Mouse (Mus musculus) heart, adult 2 months (tissue): Measurements from ENCODE around the gene Cblb. TPM values are rescaled to one million over a fixed set of nuclear protein-coding genes. Genes with fewer than 3 reads are reported as not detected.

Experiments used
- DNase-seq, 2 experiments: peaks; one replicate each; pipeline ENCODE4 v3.0.0; 2021
- H3K27ac ChIP-seq: fragments of 200-600 bp; 2 replicates; pipeline ENCODE4 v1.8.1; 2022
- H3K27me3 ChIP-seq: fragments of 200-500 bp; 2 replicates; pipeline ENCODE4 v1.6.1; 2012; ENCODE audit warnings: mild to moderate bottlenecking, low read length, inconsistent platforms, mixed read lengths; ENCODE audit not compliant: control insufficient read depth, insufficient read depth
- H3K36me3 ChIP-seq: fragments of 200-500 bp; 2 replicates; pipeline ENCODE4 v1.6.1; 2012; ENCODE audit warnings: low read length, inconsistent platforms; ENCODE audit not compliant: control insufficient read depth, insufficient read depth
- H3K4me1 ChIP-seq: fragments of 200-500 bp; 2 replicates; pipeline ENCODE4 v1.6.1; 2011; ENCODE audit warnings: low read length; ENCODE audit not compliant: control insufficient read depth, insufficient read depth
- H3K4me3 ChIP-seq: fragments of 200-600 bp; 2 replicates; pipeline ENCODE4 v1.8.1; 2022
- H3K79me2 ChIP-seq: fragments of 200-500 bp; replicated peaks from 2 replicates; pipeline ENCODE4 v1.6.1; 2012; ENCODE audit warnings: mild to moderate bottlenecking, inconsistent platforms, low read length, moderate library complexity, mixed read lengths; ENCODE audit not compliant: control insufficient read depth, insufficient read depth
- H3K9ac ChIP-seq: fragments of 200-500 bp; 2 replicates; pipeline ENCODE4 v1.6.1; 2012; ENCODE audit warnings: low read depth, mild to moderate bottlenecking, control low read depth, inconsistent platforms, low read length, mixed read lengths
- CTCF ChIP-seq: fragments of 200-600 bp; IDR thresholded peaks from 2 replicates; pipeline ENCODE4 v1.8.1; 2022; ENCODE audit warnings: antibody characterized with exemption, mild to moderate bottlenecking, moderate library complexity
- EP300 ChIP-seq: fragments of 200-500 bp; IDR thresholded peaks from 2 replicates; pipeline ENCODE4 v1.6.1; 2011; ENCODE audit warnings: low read depth, low read length, control low read depth; ENCODE audit not compliant: insufficient read depth
- POLR2A ChIP-seq: fragments of 200-500 bp; IDR thresholded peaks from 2 replicates; pipeline ENCODE4 v1.6.1; 2011; ENCODE audit warnings: mild to moderate bottlenecking, low read depth, low read length, control low read depth; ENCODE audit not compliant: insufficient read depth
- WGBS: fragments of 180-500 bp; shearing (Covaris S2); methylation state at CpG from one replicate; pipeline ENCODE4 v1.1.7; 2018; 5-methylcytosine and 5-hydroxymethylcytosine counted together
- intact Hi-C: fragments of 180-260 bp; cut with DNase I; formaldehyde crosslinking; loops from one replicate; pipeline ENCODE4 v1.15.1; 2025
- polyA plus RNA-seq: library from polyadenylated mRNA; depleted of rRNA; stranded (reverse); fragments of >200 nt; gene quantifications from 2 replicates; pipeline ENCODE4 v1.2.3, GENCODE M21; 2012
- total RNA-seq, 2 experiments: library from RNA; stranded (reverse); gene quantifications; 2 replicates each; pipeline ENCODE4 v1.2.3; 2021

Gene Cblb
- total and polyA plus RNA-seq, 3 experiments = 7.5 to 14.0 (median 13.6) TPM

DNA sequence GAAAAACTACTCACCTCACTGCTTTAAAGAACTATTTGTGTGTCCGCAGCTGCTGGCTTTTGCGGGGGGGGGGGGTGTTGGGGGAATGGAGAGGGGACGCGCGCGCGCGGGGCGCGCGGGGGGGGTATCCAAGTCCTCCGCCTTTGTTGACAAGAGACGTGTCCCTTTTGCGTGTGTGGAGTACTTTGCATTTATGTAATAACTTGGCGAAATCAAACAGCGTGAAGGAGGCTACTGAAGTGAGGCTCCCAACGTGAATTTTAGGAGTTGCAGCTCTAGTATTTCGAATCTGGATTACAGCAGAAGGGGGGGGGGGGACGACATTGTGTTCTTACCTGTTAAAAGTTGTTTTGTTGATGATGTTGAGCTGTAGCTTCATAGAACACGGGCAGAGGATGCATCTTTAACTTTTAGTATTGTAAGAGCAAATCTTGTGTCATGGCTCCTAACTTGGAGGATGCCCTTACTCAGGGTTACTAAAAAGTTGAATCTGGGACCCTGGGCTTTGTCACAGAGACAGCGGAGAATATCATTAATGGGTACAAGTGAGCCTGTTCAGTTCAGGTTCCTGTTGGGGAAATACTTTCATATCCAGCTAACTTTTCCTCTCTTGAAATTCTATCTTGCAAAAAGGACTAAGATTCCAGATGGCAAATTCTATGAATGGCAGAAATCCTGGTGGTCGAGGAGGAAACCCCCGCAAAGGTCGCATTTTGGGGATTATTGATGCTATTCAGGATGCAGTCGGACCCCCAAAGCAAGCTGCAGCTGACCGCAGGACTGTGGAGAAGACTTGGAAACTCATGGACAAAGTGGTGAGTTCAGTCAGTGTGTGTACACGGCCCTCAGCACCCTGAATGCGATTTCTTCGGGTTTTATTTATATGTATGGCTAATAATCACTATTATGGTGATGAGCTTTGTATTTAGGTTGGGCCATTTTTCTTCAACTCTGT is 1.6 kb downstream of the Cblb start:
- Histone ChIP-seq H3K36me3 (peaks cover 46% of the 10 kb centered on the region), H3K27ac (peak overlapping the region; percentile 99), H3K79me2 (peaks cover 1% of the 10 kb centered on the region), H3K9ac (peak overlapping the region; percentile 90), H3K27me3 (no peaks in the 10 kb centered on the region), H3K4me1 (peaks cover 8% of the 10 kb centered on the region), H3K4me3 (peak overlapping the region; percentile 100)
- DNase-seq = no peak
- intact Hi-C loops = loop anchor here (5.0 kb wide), 3 partner anchors 45 to 150 kb away; no protein-coding TSS in a partner anchor
- 21% methylated on average over 29 of the region's 29 CpGs for WGBS
- TF ChIP-seq CTCF (no peak), EP300 (no peak), POLR2A (no peak)

DNA sequence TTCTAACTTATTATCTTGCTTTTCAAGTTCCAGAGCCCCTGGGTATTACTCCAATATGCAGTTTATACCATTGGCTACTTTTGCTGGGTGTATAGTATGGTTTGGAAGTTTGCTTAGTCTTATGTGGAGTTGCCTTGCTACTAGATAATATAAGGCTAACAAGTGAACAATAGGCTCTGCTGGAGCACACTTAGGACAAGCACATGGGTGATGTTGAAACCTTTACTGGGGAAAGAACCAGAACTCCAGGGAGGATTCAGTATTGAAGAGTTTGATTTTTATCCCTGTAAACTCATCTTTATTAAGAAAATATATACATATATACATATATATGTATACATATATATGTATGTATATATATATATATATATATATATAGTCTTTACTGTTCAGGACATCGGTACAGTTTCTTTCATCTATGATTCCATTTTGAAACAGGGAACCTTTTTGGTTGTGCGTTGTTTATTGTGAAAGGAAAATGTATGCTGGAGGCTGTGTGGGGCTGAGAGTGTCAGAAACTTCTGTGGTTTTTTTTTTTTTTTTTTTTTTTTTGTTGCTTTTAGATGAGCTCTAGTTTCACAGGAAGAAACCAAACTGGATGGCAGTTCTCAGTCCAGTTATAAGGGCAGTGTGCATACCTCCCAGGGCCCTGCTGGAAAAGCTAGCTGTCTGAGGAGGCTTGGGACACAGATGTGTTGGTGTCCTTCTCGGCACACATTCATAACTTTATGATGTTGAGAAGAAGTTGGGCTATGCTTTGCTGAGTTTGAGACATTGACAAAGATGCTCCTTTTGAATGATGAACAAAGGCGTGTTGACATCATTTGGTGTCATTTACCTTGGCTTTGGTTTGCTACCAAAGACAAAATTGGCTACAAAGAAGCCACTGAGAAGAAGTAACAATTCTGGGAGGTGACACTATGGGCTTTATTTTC is 2.6 kb downstream of the Cblb start:
- peak overlapping the region; percentile 99; the same call in 1 of the 2 replicates for H3K27ac ChIP-seq
- H3K9ac ChIP-seq = no peak overlapping the region
- no peaks in the 10 kb centered on the region for H3K27me3 ChIP-seq
- peaks cover 11% of the 10 kb centered on the region for H3K4me1 ChIP-seq
- intact Hi-C loops = loop anchor here (5.0 kb wide), 3 partner anchors 44 to 149 kb away; no protein-coding TSS in a partner anchor
- H3K36me3 ChIP-seq = peaks cover 49% of the 10 kb centered on the region
- no peak for DNase-seq
- no peak for TF ChIP-seq CTCF
- TF ChIP-seq POLR2A = no peak
- TF ChIP-seq EP300 = no peak
- H3K79me2 ChIP-seq = peaks cover 1% of the 10 kb centered on the region
- WGBS = 88% methylated on average over 4 of the region's 4 CpGs
- no peak overlapping the region; the same call in 1 of the 2 replicates for H3K4me3 ChIP-seq

GRCm38 (mm10) chr16:52034356-52034755 is 3.3 kb downstream of the Cblb start:
- peaks cover 14% of the 10 kb centered on the region for H3K4me1 ChIP-seq
- intact Hi-C loops = loop anchor here (5.0 kb wide), 3 partner anchors 43 to 148 kb away; no protein-coding TSS in a partner anchor
- no peak overlapping the region for H3K9ac ChIP-seq
- DNase-seq = peak in 1 of 2 experiments; percentile 25
- 58% methylated on average over 5 of the region's 5 CpGs for WGBS
- H3K27me3 ChIP-seq = no peaks in the 10 kb centered on the region
- H3K79me2 ChIP-seq = peaks cover 1% of the 10 kb centered on the region
- H3K4me3 ChIP-seq = no peak overlapping the region
- peaks cover 54% of the 10 kb centered on the region for H3K36me3 ChIP-seq
- H3K27ac ChIP-seq = no peak overlapping the region; the same call in 1 of the 2 replicates
- TF ChIP-seq POLR2A = no peak
- no peak for TF ChIP-seq CTCF
- no peak for TF ChIP-seq EP300

DNA sequence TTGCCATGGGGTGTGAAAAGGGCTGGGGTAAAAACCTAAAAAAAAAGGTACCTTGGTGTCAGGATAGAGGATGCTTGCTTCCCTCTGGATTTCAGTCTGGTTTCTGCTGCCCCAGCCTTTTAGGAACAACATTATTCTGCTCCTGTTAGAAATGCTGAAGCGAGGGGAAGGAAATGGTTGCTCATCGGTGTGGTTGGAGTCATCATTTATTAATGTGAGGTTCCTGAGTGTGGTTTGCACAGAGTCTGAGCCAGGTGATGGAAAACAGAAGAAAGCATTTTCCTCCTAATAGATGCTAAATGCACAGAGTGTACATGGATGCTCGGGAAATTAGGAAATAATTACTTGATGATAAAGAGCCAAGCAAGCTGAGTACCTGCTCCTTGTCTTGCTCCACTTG is 5.3 kb downstream of the Cblb start:
- no peaks in the 10 kb centered on the region for H3K27me3 ChIP-seq
- H3K79me2 ChIP-seq = peaks cover 4% of the 10 kb centered on the region
- 58% methylated on average over 3 of the region's 3 CpGs for WGBS
- no peak for TF ChIP-seq CTCF
- no peak for TF ChIP-seq EP300
- TF ChIP-seq POLR2A = no peak
- no peak overlapping the region for H3K9ac ChIP-seq
- DNase-seq = no peak
- intact Hi-C loops = no loop called here
- no peak overlapping the region for H3K27ac ChIP-seq
- peaks cover 60% of the 10 kb centered on the region for H3K36me3 ChIP-seq
- peaks cover 19% of the 10 kb centered on the region for H3K4me1 ChIP-seq
- no peak overlapping the region for H3K4me3 ChIP-seq

DNA sequence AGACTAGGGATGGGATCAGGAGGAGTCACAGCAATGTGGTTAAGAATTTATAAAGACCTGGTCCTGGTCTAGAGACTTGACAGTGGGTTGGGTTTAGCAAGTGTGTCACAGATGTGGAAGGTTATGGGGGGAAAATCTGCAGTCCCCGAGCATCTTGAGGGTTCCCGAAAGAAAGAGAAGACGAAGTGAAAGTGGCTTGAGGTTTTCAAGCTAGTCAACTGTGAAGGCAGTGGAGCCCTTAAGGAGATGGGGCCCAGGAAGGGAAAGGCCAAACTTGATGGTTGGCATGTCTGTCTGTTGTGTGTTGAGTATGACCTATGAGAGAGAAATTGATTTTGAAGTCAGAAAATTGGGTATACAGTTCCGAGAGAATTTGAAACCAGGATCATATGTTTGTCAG is 7.3 kb downstream of the Cblb start:
- 90% methylated on average over 4 of the region's 4 CpGs for WGBS
- TF ChIP-seq POLR2A = no peak
- no peak for TF ChIP-seq EP300
- no peak for TF ChIP-seq CTCF
- intact Hi-C loops = no loop called here
- H3K36me3 ChIP-seq = peaks cover 54% of the 10 kb centered on the region
- peaks cover 5% of the 10 kb centered on the region for H3K79me2 ChIP-seq
- no peak overlapping the region for H3K9ac ChIP-seq
- H3K4me3 ChIP-seq = no peak overlapping the region
- no peaks in the 10 kb centered on the region for H3K27me3 ChIP-seq
- no peak overlapping the region for H3K27ac ChIP-seq
- peaks cover 18% of the 10 kb centered on the region for H3K4me1 ChIP-seq
- DNase-seq = peak in 1 of 2 experiments; percentile 16
